Mouse (Mus musculus) gastrocnemius, adult 8-10 months (tissue): Measurements from ENCODE around the gene Naaladl1. TPM values are rescaled to one million over a fixed set of nuclear protein-coding genes. Genes with fewer than 3 reads are reported as not detected.
A peak's percentile ranks its signal among the peaks of the same experiment; 100 is the strongest.

Experiments
- DNase-seq, 2 experiments: peaks; one replicate each; pipeline ENCODE4 v3.0.0; 2022; ENCODE audit warnings: low spot score in 2 of 2
- total RNA-seq, 4 experiments: library from RNA; stranded (reverse); gene quantifications; 2 replicates each; pipeline ENCODE4 v1.2.4; 2022

Naaladl1 gene
- not detected for total RNA-seq

DNA sequence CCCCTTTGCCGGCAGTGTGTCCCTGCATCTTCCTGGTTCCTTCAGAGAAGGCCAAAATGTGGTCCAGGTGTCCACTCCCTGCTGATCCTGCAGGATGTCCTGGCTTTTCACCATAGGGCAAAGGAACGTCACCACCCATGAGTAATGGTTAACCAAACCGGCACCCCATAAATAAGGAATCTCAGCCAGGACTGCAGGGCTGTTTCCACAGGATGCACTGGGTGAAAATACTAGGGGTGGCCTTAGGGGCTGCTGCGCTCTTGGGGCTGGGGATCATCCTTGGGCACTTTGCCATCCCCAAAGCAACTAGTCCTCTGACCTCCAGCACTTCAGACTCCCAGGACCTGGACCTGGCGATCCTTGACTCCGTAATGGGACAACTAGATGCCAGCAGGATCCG, at the start of gene Naaladl1:
Naaladl1 (plus strand) TSS at position 197 of the 400 bp plus-strand sequence.
- DNase-seq = no peak

GRCm38 (mm10) chr19:6056696-6057095, 48.9 kb upstream of the Naaladl1 start:
- no peak for DNase-seq

DNA sequence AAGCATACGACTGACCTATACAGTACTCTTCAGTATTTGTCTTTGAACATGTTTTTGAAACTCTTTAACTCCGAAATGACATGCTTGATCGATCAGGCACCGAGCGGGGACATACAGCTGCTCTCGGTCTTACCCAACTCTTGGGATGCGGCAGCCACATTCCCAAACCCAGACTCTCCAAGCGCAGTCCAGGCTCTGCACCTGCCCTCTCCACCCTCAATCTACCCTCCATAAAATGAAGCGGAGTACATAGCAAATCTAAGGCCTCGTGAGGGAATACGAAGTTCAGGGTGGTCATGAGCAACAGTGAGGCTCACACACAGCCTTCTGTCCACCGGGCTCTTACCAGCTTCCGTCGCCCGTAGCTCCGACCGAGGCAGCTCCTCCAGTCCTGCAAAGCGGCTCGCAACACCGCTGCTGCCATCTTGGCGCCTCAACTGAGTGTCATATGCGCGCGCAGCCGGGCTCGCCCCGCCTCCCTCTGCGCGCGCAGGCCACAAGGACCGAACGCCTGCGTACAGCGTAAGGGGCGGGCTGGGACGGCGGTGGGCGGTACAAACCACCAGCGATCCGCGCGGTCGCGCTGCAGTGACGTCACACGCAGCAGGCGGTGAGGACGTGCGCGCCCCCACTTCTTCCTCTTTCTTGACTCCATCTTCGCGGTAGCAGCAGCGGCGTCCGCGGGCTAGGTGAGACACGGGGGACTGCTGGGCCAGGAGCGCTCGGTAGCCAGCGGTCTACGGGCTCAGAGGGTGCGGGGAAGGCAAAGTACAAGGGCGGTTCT, 48.1 kb upstream of the Naaladl1 start, which contains the start of the genes Mrpl49 and Fau:
Mrpl49 (minus strand) TSS at position 473 of the 784 bp plus-strand sequence.
Fau (plus strand) TSS at position 532 of the 784 bp plus-strand sequence.
- peak; percentile 96 to 97 for DNase-seq

- no peak for DNase-seq
These were observed 47.1 kb upstream of the Naaladl1 start for GRCm38 (mm10) chr19:6058513-6058912.

GRCm38 (mm10) chr19:6058966-6059365, 46.6 kb upstream of the Naaladl1 start:
- no peak for DNase-seq

DNA sequence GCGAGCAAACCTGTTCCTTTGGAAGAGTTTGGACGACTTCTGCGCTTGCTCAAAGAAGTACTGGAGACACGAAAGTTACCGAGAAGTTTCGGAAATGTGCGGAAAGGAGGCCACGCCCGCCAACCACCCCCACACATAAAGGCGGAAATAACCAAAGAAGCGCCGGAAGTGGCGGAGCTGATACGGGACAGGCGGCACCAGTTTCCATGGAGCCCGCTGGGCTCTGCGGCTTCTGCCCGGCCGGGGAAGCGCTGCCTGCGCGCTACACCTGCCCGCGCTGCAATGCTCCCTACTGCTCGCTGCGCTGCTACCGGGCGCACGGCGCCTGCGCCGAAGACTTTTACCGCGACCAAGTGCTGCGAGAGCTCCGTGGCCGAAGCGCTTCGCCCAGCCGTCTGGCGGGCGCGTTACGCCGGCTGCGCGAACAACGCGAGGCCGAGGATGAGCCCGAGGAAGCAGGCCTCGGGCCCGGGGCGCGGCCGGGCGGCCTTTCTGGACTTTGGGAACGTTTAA, 44.5 kb upstream of the Naaladl1 start, which contains the start of gene Znhit2:
Znhit2 (plus strand) TSS at position 172 of the 513 bp plus-strand sequence.
- peak; percentile 93 for DNase-seq

GRCm38 (mm10) chr19:6061641-6062302, 43.8 kb upstream of the Naaladl1 start:
- no peak for DNase-seq

- no peak for DNase-seq
These were observed 43.2 kb upstream of the Naaladl1 start for GRCm38 (mm10) chr19:6062418-6062817.

DNA sequence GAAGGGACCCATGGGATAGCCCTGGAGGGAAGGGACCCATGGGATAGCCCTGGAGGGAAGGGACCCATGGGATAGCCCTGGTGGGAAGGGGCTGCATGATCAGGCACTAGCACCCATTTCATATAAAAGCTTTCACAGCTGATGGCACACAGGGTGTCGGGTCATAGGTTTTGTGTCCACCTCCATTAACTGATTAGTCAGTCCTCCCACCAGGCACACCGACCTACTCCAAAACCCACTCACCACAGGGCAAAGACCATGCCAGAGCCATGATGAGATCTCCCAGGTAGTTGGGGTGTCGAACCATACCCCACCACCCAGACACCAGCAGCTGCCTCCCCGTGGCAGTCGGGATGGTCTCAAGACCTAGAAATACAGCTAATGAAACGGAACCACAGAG, 42.5 kb upstream of the Naaladl1 start:
- DNase-seq = no peak

DNA sequence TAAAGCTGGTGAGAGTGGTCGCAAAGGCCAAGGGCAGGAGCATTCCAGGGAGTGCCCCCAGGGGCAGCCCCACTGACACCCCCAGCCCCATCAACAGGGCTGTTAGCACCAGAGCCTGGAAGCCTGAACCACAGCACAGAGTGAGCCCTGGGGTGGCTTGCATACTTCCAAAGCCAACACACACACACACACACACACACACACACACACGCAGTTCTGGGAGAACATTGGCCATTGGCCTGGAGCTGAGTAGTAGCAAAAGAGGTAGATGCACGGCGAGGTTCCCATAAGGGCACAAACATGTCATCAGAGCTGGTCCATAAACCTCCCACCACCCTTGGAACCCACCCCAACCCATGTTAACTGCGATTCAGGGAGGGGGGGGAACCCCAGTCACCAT, 39.0 kb upstream of the Naaladl1 start:
- no peak for DNase-seq

- peak; percentile 63 to 71 for DNase-seq
These were observed 38.4 kb upstream of the Naaladl1 start for GRCm38 (mm10) chr19:6067011-6067723.

DNA sequence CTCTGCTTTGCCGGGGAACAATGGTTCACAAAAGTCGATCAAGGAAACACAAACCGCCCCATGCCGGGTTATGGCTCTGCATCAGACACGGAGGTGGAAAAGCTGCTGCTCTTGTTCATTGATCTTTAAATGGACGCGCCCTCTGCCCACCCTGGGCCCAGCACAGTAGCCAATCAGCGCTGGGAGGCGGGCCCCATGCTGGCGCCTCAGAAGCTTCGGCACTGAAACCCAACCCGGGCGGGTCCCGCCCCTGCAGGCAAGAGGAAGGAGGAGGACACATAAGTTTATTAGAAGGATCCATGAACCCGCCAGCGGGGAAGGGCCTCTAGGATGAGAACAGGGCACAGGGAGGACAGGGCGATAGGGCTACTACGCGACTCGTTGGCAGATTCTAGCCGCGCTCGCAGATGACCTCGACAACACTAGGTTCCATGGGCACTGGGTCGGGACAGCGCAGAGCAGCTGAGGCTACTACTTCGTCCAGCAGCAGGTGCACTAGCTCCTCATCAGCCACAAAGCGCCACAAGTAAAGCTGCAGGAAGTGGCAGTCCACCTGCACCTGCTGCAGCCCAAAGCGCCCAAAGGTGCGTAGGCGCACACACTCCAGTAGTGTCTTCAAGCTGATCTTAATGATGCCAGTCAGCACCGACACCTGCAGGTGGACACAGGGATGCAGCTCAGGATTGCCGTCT, 37.7 kb upstream of the Naaladl1 start, which contains the start of gene Tm7sf2:
Tm7sf2 (minus strand) TSS at position 650 of the 692 bp plus-strand sequence.
- peak; percentile 84 to 85 for DNase-seq

GRCm38 (mm10) chr19:6068951-6069350, 36.6 kb upstream of the Naaladl1 start:
- DNase-seq = no peak

GRCm38 (mm10) chr19:6069851-6070250, 35.7 kb upstream of the Naaladl1 start:
- DNase-seq = no peak

DNA sequence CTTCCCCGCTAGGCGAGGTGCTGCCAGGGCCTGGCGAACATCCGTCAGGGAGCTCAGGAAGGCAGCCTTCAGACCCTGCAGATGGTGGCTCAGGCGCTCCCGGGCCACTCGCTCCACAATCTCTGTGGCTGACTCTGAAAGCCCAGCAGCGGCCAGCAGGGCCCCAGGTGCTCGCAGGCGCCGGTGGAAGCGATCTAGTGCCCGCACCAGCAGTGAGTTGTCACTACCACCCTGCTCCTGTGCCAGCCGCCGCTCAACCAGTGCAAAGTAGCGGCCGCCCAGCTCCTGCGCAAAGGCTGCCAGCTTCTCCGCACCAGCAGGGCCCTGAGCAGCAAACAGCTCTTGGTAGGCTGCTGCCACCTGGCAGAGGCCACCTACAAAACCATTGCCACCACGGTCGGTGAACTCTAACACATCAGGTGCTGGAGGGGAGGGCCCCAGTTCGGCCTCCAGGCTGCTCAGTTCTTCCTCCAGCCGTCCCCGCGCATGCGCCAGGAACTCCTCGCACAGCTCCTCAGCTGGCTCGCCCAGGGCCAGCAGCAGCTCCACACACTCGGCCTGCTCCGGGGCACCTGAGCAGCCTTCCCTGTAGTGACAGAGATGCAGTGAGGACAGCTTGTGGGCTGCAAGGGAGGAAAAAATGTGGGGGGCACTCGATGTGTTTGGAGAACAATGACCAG, 34.9 kb upstream of the Naaladl1 start:
- no peak for DNase-seq

DNA sequence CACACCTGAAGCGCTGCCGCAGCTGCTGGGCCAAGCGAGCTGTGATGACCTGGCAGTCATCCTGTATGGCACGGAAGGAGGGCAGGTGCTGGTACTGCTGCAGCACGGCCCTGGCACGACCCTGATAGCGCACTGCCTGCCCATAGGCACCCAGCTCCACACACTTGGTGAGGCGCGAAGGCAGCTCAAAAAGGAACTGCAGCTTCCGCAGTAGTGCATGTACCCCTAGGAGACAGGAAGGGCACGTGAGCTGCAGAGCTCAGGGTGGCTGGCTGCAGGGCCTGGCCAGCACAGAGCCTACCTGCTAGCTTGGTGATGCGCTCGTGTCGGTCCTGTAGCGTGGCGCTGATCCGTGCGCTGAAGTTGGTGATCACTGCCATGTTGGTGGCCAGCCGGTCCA, 34.3 kb upstream of the Naaladl1 start:
- no peak for DNase-seq

- no peak for DNase-seq
These were observed 31.7 kb upstream of the Naaladl1 start for GRCm38 (mm10) chr19:6073889-6074288.

DNA sequence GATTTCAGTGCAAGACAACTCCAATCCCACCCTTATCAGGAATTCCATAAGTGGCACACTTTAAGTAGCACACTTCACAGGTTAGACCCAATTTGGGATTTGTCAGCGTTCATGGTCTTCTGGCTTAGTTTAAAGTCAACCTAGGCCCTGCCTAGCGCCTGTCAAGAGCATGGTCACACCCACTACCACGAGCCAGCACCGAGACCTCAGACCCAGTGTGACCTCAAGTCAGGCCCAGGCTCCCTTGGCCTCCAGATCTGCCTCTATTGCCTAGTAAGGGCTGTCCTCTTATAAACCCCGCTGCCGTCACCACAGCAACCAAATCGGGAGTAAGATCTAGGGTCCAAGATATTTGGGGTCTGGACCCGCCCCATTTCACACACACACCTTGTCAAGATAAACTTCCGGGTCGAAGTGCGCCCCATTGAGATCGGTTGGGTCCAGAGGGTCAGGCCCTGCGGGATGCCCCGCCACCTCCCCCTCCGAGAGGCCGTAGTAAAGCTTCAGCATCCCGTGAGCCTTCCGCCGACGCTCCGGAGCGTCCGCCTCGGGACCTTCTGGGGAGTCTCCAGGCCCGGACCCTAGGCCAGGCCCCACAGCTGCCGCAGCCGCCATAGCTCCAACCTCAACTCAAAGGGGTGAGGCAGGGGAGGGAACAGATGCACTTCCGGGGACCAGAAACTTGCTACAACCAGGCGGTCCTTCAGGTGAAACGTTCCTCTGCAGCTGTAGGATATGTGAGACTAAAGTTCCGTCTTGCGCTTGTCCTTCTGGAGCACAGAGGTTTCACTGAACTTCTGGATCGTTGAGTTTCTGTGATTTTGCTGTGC, 28.8 kb upstream of the Naaladl1 start, which contains the start of gene Vps51:
Vps51 (minus strand) TSS at position 668 of the 830 bp plus-strand sequence.
- peak; percentile 72 to 74 for DNase-seq

DNA sequence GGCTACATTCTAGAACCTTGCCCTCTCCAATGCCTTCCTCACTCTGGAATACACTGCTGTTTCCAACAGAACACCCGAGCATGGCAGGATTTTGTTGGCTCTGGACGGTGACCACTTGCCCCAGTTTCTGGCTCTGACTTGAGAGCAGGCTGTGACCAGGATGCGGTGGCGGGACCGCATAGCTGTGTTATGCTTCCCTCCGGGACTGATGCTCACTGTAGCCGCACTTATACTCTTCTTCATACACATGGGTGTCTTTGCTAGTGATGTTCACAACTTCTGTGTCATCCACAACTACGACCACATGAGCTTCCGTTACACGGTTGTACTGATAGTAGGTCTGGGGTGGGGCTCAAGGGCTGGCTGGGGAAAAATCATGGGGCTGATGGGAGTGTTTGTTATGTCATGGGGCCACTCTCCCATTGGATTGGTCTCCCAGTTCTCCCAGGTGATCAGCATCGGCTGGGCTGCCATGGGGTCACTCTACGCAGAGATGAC, 25.6 kb upstream of the Naaladl1 start, which contains the start of gene Tmem262:
Tmem262 (plus strand) TSS at position 51 of the 498 bp plus-strand sequence.
- no peak for DNase-seq
